Mouse (Mus musculus): ENCODE data around the gene Trmt13. TPM values are rescaled to one million over a fixed set of nuclear protein-coding genes. Genes with fewer than 3 reads are reported as not detected.
"Not testable (repeated sequence)": the region's sequence is repeated elsewhere in the genome, so short reads cannot be mapped to it uniquely, and the experiment has no call there.

Gene Trmt13
- polyA plus RNA-seq, 1 experiment from 2014 or later: 24.8 TPM

DNA sequence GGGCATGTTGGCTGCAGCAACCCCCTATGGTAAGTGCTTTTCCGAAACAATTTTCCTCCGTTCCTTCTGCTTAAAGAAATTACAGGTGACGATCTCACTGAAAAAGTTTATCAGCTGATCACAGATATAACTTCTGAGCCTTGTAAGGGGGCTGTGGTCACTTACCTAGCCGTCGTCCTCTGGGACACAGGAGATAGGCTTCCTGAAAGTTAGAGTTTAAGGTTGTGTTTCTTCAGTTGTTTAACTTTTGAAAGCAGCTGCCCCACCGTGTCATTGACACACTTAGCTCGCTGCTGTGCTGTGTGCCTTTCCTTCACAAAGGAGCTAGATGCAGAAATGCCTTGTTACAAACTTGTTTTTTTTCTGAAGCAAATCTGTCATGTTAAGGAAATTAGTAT, 51.3 kb downstream of the Trmt13 start:
- no peak for DNase-seq (ENCODE audit: low spot score)
- Histone ChIP-seq H3K27ac (peak overlapping the region; percentile 93), H3K9me3 (no peaks in the 10 kb centered on the region), H3K4me1 (peaks cover 7% of the 10 kb centered on the region), H3K27me3 (ENCODE audit: insufficient read depth, poor library complexity, severe bottlenecking) (no peaks in the 10 kb centered on the region), H3K4me3 (peak overlapping the region; percentile 63), H3K36me3 (peaks cover 30% of the 10 kb centered on the region)
- WGBS: 30% methylated on average over 7 of the region's 7 CpGs

DNA sequence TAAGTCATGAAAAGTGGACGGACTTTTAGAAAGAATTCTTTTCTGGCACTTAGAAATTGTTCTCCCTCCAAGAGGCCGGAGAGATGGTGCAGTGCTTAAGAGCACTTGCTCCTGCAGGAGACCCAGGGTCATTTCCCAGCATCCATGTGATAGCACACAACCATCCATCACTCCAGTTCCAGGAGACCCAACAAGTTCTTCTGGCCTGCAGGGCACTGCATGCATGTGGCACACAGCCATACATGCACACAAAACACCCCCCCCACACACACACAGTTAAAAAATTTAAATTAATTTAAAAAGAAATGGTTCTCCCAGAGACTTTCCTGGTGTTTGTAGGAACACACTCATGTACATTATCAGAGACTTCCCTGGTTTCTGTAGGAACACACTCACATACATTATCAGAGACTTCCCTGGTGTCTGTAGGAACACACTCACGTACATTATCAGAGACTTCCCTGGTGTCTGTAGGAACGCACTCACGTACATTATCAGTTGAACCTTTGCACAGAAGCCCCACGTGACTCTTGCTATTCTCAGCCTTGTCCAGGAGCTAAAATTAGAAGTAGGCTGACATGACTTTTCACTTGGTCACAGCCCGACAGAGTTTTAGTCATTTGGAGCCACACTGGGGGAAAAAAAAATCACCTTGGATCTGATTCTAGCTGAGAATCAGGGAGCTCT, 51.8 kb downstream of the Trmt13 start, which contains the start of gene Lrrc39:
Gene Lrrc39, plus strand, starts transcription at position 566 of the 687 bp plus-strand sequence.
- H3K27ac ChIP-seq: peak within 1 kb of the TSS; percentile 93
- peaks cover 25% of the 10 kb centered on the region for H3K36me3 ChIP-seq
- H3K4me1 ChIP-seq: peaks cover 7% of the 10 kb centered on the region
- DNase-seq (ENCODE audit: low spot score): peak; percentile 92
- H3K4me3 ChIP-seq: peak within 1 kb of the TSS; percentile 63
- H3K9me3 ChIP-seq: no peaks in the 10 kb centered on the region
- H3K27me3 ChIP-seq (ENCODE audit: insufficient read depth, poor library complexity, severe bottlenecking): no peaks in the 10 kb centered on the region
- 20% methylated on average over 7 of the region's 7 CpGs for WGBS

DNA sequence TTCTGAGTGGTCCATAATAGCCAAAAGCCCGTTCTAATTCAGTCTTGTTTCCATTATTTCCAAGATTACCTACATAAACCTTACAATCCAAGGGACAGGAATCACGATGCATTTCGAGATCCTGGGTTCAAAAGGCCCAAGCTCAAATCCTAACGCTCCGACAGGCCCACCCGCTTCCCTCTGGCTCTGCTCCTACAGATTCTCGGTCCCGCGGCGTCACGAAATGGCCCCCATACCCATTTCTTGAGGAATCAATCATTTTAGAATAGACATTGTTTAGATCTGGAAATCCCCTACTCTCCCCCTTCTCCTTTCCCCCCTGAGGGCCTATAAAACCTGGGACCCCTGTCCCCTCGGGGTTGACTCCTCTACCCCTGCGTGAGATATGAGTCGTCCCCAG, 53.1 kb downstream of the Trmt13 start:
- Histone ChIP-seq H3K27ac (peak overlapping the region; percentile 93; the same call in 1 of the 2 replicates), H3K36me3 (peaks cover 13% of the 10 kb centered on the region)
- H3K27me3 ChIP-seq (ENCODE audit: insufficient read depth, poor library complexity, severe bottlenecking); H3K4me3 ChIP-seq; H3K9me3 ChIP-seq; DNase-seq (ENCODE audit: low spot score); H3K4me1 ChIP-seq: not testable (repeated sequence)
- 94% methylated on average over 14 of the region's 14 CpGs for WGBS

DNA sequence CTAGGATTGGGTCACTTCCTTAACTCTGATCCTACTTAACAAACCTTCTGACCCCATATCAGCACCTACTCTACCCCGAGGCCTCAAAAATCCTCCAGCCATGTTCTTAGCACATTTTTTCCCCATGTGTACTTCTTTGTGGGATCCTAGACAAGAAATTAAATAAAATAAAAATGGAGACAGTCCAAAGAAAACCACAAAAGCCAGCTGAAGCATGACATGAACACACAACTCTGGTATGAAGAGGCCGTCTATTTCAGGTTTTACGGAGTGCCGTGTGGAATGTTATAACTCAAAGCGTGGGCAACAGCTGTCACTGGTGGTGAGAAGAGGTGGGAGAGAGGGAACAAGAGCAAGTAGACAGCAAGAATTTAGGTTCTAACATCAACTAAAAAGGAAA, 63.0 kb downstream of the Trmt13 start:
- no peak overlapping the region for H3K27ac ChIP-seq
- no peak overlapping the region for H3K4me3 ChIP-seq
- no peaks in the 10 kb centered on the region for H3K9me3 ChIP-seq
- H3K27me3 ChIP-seq (ENCODE audit: insufficient read depth, poor library complexity, severe bottlenecking): no peaks in the 10 kb centered on the region
- peak; percentile 30 for DNase-seq (ENCODE audit: low spot score)
- peaks cover 51% of the 10 kb centered on the region for H3K36me3 ChIP-seq
- WGBS: 92% methylated on average over 5 of the region's 5 CpGs
- H3K4me1 ChIP-seq: no peaks in the 10 kb centered on the region

DNA sequence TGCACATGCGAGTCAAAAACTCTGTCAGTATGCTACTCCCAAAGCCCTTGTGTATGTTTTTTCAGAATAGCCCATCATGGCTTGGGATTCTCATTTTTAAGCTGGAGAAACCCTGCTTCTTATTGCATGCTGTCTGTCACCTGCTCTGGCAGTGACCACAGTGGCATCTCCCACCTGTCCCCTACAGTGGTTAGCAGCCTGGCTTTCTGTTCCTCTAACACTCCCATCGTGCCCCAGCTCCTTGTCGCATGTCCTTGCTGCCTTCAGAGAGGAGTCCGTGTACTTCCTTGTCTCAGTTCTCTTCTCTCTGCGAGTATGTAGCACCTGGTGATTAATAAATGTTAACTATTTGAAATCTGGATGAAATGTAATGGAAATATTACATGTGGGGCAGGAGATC, 67.0 kb downstream of the Trmt13 start:
- Histone ChIP-seq H3K27ac (no peak overlapping the region), H3K27me3 (ENCODE audit: insufficient read depth, poor library complexity, severe bottlenecking) (no peaks in the 10 kb centered on the region), H3K36me3 (peaks cover 84% of the 10 kb centered on the region), H3K9me3 (no peaks in the 10 kb centered on the region), H3K4me3 (no peak overlapping the region), H3K4me1 (peaks cover 2% of the 10 kb centered on the region; the same call in 1 of the 2 replicates)
- WGBS: 93% methylated on average over 5 of the region's 5 CpGs
- no peak for DNase-seq (ENCODE audit: low spot score)

DNA sequence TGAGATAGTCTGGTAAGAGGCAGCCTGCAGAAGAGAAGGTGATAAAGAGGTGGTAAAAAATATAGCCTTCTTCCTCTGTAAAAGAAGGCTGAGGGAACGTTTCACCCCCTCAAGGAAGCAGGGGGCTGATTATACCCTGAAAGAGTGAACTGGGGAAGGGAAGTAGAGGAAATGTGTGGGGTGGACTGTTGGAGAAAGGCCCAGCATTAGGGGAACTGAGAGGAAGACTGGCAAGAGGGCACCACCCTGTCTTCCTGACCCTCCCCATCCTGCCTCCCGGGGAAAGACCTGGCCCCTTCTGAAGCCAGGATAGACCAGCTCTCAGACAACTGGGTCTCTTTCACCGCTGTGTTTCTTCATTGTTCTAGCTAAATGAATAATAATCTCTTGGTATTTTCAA, 71.9 kb downstream of the Trmt13 start:
- no peak for DNase-seq (ENCODE audit: low spot score)
- Histone ChIP-seq H3K36me3 (peaks cover 88% of the 10 kb centered on the region), H3K27me3 (ENCODE audit: insufficient read depth, poor library complexity, severe bottlenecking) (no peaks in the 10 kb centered on the region), H3K9me3 (no peaks in the 10 kb centered on the region), H3K27ac (no peak overlapping the region), H3K4me1 (peaks cover 7% of the 10 kb centered on the region), H3K4me3 (no peak overlapping the region)
- WGBS: 66% methylated on average over 3 of the region's 3 CpGs

DNA sequence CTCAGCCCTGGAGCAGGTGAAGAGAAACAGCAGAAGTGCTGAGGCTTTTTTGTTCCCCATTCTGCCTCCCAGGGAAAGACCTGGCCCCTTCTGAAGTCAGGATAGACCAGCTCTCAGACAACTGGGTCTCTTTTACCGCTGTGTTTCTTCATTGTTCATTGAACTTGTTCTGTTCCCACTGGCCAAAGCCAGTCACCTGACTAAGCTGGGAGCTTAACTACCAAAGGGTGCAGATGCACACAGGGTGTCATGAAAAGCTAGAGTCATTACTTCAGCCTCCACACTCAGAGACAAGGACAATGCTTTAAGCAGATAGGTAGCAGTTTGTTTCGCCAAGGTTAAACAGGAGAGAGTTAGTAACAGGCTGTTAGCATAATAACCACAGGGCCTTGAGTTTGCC, 72.3 kb downstream of the Trmt13 start:
- H3K27me3 ChIP-seq (ENCODE audit: insufficient read depth, poor library complexity, severe bottlenecking): no peaks in the 10 kb centered on the region
- H3K4me1 ChIP-seq: peaks cover 12% of the 10 kb centered on the region
- 77% methylated on average over 2 of the region's 2 CpGs for WGBS
- no peak for DNase-seq (ENCODE audit: low spot score)
- H3K9me3 ChIP-seq: no peaks in the 10 kb centered on the region
- no peak overlapping the region for H3K27ac ChIP-seq
- H3K36me3 ChIP-seq: peaks cover 83% of the 10 kb centered on the region
- no peak overlapping the region for H3K4me3 ChIP-seq

DNA sequence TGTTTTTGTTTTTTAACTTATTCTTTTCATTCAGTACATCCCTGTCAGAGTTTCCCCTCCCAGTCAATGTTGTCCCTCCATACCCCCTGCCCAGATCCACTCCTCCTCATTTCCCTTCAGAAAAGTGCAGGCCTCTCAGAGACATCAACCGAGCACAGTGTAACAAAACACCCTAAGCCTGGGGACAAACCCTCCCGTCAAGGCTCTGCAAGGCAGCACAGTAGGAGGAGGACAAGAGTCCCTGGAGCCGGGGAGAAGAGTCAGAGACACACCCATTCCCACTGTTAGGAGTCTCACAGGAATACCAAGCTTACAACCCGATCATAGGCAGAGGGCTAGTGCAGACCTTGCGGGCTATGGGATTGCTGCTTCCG, 77.2 kb downstream of the Trmt13 start:
- H3K27ac ChIP-seq: peak overlapping the region; percentile 77

DNA sequence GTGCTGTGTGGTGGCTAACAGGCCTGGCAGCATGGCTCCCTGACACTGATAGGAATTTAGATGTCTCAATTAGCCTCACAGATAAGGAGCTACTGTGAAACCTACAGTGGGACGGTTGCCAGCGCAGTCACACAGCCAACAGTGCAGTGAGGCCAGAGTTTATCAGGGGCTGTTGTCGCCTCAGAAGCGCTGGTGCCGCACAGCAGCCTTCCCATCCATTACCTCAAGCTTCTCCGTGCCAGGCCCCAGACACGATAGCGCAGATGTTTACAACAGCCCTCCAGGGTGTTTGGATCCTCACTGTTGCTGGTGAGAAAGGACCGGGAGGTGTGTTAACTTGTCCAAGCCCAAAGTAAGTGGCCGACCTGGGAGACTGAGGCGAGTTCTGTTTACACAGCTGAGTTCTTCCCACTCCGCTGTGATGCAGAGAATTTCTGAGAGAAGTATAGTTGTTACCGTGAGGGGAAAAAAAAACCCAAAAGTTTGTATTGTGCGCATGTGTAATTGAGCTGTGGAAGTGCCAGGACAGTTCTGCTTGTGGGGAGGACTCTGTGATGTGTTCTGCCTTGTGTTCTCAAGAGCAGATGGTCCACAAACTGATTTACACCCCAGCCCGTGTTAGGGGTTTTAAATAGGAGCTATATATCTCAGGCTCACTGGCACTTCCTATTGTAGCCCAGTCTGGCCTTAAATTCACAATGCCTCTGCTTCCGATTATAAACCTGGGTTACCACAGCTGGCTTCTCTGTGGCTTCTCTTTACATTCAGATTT, 77.8 kb downstream of the Trmt13 start:
- Histone ChIP-seq H3K27ac (peak overlapping the region; percentile 77), H3K4me1 (peaks cover 21% of the 10 kb centered on the region), H3K4me3 (peak overlapping the region; percentile 37), H3K9me3 (no peaks in the 10 kb centered on the region), H3K27me3 (ENCODE audit: insufficient read depth, poor library complexity, severe bottlenecking) (peaks cover 5% of the 10 kb centered on the region; the same call in 1 of the 2 replicates), H3K36me3 (peaks cover 64% of the 10 kb centered on the region)
- 23% methylated on average over 16 of the region's 16 CpGs for WGBS
- DNase-seq (ENCODE audit: low spot score): peak; percentile 95

More for the DNA sequence above, 77.2 kb downstream of the Trmt13 start:
- Histone ChIP-seq H3K36me3 (peaks cover 70% of the 10 kb centered on the region), H3K4me3 (no peak overlapping the region), H3K9me3 (no peaks in the 10 kb centered on the region), H3K4me1 (peaks cover 23% of the 10 kb centered on the region), H3K27me3 (ENCODE audit: insufficient read depth, poor library complexity, severe bottlenecking) (peaks cover 5% of the 10 kb centered on the region; the same call in 1 of the 2 replicates)
- 44% methylated on average over 6 of the region's 6 CpGs for WGBS
- no peak for DNase-seq (ENCODE audit: low spot score)

Other genes with a start within 250 kb of the Trmt13 start
- gene Cdc14a, start 190.6 kb downstream of the Trmt13 start, polyA plus RNA-seq (2016; fragmentation: Nextera tagmentation; extraction: Ambion mirVana): 7.4 and 8.6 TPM in 2 replicates
- gene Rtca, start 106.4 kb downstream of the Trmt13 start, polyA plus RNA-seq (2016; fragmentation: Nextera tagmentation; extraction: Ambion mirVana): 83.6 and 92.1 TPM in 2 replicates
- gene Dbt, start 101.5 kb downstream of the Trmt13 start, polyA plus RNA-seq (2016; fragmentation: Nextera tagmentation; extraction: Ambion mirVana): 23.7 and 27.0 TPM in 2 replicates
- 23.1 and 37.4 TPM in 2 replicates for gene Lrrc39, start 51.6 kb downstream of the Trmt13 start, polyA plus RNA-seq (2016; fragmentation: Nextera tagmentation; extraction: Ambion mirVana)
- 21.7 and 21.9 TPM in 2 replicates for gene Sass6, start 19.6 kb downstream of the Trmt13 start, polyA plus RNA-seq (2016; fragmentation: Nextera tagmentation; extraction: Ambion mirVana)
- gene Mfsd14a, start 48.1 kb upstream of the Trmt13 start, polyA plus RNA-seq (2016; fragmentation: Nextera tagmentation; extraction: Ambion mirVana): 72.3 and 73.9 TPM in 2 replicates
- 0.59 TPM in 1 of 2 replicates, not detected in the other for gene Gm43191, start 66.7 kb upstream of the Trmt13 start, polyA plus RNA-seq (2016; fragmentation: Nextera tagmentation; extraction: Ambion mirVana)
- gene Slc35a3, start 98.2 kb upstream of the Trmt13 start, polyA plus RNA-seq (2016; fragmentation: Nextera tagmentation; extraction: Ambion mirVana): 12.0 and 14.2 TPM in 2 replicates
- gene Agl, start 193.6 kb upstream of the Trmt13 start, polyA plus RNA-seq (2016; fragmentation: Nextera tagmentation; extraction: Ambion mirVana): 30.7 and 47.2 TPM in 2 replicates
- gene Frrs1, start 244.9 kb upstream of the Trmt13 start, polyA plus RNA-seq (2016; fragmentation: Nextera tagmentation; extraction: Ambion mirVana): 24.8 and 32.7 TPM in 2 replicates

All from heart, embryonic 10.5 days (tissue).